Mouse (Mus musculus) embryo, embryonic 10.5 days (tissue): ENCODE data around the gene 4930579G24Rik.

Experiments used
- DNase-seq: peaks from one replicate; pipeline ENCODE4 v3.0.0-alpha.2; 2015; ENCODE audit warnings: low spot score

The 4930579G24Rik gene

DNA sequence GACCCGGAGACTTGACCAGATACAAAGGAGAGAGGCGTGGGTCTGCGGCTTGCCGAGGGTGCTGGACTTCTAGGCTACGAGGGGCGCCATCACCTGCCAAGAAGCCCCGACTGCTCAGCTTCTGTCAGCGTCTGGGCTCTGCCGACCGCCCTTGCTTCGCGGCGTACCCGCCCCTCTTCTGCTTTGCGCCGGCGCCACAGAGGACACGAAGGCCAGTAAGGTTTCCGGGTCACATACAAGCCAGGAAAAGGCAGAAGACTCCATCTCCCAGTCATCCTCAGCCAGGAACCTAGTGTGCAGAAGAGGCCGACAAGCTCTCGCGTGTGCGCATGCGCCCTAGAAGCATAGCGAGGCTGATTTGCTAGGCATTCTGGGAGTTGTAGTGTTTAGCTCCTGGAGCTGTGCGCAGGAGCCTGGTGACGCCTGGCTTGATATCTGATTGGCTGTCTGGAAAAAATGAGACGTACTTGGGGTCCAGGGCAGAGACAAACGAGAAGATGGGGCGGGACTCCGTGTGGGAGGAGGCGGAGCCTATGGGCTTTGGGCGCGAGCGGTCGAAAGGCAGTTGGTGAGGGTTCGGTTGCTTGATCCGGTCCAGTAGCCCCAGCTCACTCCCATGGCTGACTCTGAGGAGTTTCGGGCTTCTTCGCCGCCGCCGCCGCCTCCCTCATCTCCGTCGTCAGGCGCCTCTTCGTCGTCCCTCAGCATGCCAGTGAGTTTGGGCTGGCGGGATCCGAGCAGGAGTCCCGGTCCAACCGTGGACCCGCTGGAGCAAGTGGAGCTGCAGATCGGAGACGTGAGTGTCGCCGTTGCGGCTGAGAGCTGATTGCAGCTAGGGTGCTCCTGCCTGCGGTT is at the start of gene 4930579G24Rik:
Gene 4930579G24Rik (plus strand): TSS at position 519 of the 855 bp plus-strand sequence.
- DNase-seq, result peak; percentile 99

DNA sequence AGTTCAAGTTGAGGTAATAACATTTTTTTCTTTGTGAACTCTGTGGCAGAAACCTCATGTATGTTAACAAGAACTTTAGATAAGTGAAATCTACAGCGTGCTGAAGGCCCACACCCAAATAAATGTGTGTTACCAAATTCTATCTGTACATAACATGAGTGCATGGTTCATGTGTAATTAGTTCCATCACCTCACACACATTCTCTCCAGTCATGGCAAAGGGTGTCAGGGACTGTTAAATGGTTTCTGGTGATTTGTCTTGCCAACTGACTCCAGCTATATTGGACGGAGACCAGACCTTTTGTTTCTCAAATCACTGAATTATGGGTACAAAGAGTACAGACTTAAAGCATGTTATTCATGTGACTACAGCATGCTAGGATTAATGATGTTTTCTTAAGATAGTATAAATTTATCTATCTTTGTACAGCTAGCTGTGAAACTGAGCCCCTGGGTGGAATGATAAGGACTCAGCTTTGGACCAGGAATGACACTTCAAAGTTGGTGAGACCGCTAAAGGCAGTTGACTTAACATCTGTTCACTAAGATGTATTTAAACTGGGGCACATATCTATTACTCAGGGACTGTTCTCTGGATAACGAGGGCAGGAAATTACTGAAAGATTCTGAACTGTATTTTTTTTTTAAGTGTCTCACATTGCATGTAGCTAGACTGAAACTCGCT is 48.8 kb upstream of the 4930579G24Rik start:
- DNase-seq, result no peak

- peak; percentile 96 for DNase-seq
Observed at GRCm38 (mm10) chr3:79586804-79587203, 42.1 kb upstream of the 4930579G24Rik start.

DNA sequence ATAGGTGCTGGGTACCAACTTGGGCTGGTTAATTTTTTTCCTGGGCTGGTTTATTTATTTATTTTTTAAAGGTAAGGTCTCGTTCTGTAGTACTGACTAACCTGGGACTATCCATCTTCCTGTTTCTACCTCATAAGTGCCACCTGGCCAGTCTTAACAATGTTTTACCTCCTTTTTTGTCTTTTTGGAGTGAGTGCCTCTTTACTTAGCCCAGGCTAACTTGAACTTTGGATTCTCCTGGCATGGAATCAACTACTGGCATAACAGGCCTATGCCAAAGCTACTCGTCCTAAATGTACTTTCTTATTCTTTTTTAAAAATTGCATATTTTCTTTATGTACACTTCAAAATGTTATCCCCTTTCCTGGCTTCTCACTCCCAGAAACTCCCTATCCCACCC is 39.2 kb upstream of the 4930579G24Rik start:
- no peak for DNase-seq

DNA sequence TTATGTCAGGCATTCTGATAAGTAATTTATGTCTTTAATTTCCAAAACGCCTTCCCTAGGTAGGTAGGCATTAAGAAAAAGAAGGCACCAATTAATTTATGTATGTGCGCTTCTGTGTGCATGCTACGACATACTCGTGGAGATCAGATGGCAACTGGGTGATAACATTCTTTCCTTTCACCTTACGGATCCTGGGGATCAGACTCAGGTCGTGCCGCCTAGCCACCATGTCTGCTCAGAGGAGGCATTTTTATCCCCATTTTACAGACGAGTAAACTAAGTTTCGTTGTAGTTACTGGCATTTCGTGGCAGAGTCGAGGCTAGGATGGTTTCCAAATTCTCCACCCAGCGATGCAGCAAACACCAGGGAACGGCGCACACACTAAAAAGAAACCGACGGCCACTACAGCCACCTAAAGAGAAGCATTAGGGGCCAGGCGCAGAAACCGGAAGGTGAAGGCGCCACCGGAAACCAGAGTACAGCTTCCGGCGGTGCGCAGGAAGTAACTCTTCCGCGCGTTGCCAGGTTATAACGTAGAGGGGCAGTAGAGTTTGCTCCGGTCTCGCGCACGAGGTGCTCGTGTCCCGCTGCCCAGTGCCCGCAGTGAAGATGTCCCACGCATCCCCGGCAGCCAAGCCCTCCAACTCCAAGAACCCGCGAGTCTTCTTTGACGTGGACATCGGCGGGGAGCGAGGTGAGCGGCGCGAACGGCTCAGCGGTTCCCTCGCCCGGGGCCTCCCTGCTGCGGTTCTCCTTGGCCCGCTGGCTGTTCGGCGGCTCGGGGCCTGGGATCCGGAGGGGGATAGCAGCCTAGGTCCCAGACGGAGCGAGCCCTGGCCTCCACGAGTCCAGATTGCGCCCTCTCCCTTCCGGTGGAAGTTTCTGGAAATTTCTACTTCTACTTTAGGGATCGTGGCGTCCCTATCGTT is 37.8 kb upstream of the 4930579G24Rik start, which contains the start of gene Ppid:
Gene Ppid (plus strand): TSS at position 480 of the 930 bp plus-strand sequence.
- DNase-seq, result peak; percentile 90

- peak; percentile 38 for DNase-seq
Observed at GRCm38 (mm10) chr3:79591793-79592471, 36.9 kb upstream of the 4930579G24Rik start.

- DNase-seq, result no peak
Observed at GRCm38 (mm10) chr3:79595468-79595867, 33.4 kb upstream of the 4930579G24Rik start.

DNA sequence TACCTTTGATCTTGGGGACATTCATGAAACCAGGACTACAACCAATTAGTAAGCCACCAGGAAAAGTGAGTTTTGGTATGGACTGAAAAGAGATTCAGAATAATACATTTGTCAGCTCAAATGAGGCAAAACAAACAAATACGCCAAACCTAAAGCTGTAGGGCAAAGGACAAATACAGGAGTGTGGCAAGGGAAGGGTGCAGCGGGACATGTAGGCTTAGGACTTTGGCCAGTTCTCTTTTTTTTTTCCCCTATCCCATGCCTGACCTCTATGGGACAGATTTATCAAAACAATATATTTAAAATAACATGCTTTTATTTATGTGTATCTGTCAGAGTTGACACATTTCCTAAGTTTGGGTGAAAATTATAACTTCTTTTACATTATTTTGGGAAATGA is 19.0 kb upstream of the 4930579G24Rik start:
- no peak for DNase-seq

DNA sequence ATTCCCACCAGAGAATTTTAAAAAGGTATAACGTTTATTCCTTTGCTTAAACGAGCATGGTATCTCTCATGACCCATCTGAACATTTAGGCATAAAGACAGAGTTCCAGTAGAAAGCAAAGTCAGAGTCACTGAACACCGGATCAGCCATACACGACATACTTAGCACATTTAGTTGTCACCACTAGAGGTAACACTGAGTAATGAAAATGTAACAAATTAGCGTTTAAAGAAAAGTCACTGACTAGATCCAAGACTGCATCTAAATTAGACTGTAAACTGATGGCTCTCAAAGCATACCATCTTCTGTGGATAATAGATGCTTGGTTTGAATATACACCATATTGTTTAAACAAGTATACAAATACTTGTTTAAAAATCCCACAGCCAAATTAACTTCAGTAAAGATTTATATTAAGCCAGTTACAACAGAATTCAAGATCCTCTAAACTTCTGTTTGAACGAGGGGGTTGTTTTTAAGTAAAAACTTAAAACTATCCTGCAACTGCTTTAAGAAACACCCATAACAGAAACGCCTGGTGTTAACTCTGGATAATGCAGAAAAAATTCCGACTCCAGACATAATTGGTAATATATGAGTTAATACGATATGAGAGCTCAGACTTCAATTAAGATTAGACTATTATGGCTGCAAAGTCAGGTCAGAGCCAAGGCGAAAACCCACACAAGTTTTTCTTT is 1.2 kb upstream of the 4930579G24Rik start:
- DNase-seq, result peak; percentile 10

DNA sequence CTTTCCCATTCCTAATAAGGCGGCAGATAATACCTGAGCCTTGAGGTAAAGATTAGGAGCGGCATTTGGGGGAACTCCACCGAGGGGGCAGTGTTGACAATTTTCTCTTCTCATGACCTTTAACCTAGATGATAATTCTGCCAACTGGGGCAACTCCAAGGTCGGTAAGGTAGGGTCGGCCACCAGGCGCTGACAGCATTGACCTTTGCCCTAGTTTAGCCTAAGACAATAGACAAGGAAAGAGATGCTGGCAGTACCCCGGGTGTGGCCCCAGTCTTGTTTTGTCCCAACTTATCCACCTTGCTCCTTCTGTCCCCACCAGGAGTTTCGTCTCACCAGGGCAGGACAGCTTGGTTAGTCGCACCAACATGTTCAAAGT is 708 bp upstream of the 4930579G24Rik start:
- no peak for DNase-seq

GRCm38 (mm10) chr3:79629416-79629730 is 494 bp downstream of the 4930579G24Rik start, which contains the start of gene Etfdh:
TSS of gene Etfdh (minus strand) at chr3:79629500.
- DNase-seq, result peak; percentile 75

- no peak for DNase-seq
Observed at GRCm38 (mm10) chr3:79652129-79652528, 23.2 kb downstream of the 4930579G24Rik start.

GRCm38 (mm10) chr3:79656682-79657081 is 27.8 kb downstream of the 4930579G24Rik start:
- no peak for DNase-seq

- DNase-seq, result peak; percentile 84
Observed at GRCm38 (mm10) chr3:79664787-79665408, 36.0 kb downstream of the 4930579G24Rik start.

DNA sequence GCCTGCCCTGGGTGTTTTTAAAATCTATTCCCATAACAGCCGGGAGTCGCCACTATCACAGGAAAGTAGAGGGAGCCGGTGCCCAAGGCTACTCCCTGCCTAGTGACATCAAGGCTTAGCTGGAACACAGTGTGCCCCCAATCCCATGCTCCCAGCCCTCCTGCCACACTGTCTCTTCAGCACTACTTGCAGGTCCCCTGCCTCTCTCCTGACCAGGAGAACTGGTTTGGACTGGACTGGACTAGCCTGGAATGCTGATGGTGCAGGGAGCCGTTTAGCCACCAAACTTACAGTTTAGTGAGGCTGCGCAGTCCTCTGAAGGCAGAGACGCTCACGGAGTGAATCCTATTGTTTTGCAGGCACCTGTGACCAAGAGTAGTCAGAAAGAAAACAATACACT is 41.7 kb downstream of the 4930579G24Rik start:
- no peak for DNase-seq

DNA sequence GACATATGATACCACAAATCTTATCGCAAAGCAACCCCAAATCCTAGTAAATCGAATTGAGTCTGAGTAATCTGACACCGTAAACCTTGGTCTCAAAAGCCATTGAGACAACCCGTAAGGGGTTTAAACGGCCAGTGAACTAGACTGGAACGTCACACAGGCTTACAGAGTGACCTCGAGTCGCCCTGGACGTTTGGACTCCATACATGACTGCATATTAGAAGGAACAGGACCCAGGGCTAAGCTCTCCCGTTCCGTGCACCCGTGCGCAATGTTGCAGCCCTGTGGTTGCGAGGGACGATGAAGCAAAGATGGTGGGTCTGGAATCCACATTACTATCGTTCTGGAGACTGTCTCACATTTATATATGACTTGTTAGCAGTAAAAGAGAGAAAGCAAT is 43.3 kb downstream of the 4930579G24Rik start:
- DNase-seq, result no peak

GRCm38 (mm10) chr3:79673082-79673481 is 44.2 kb downstream of the 4930579G24Rik start:
- DNase-seq, result peak; percentile 87

GRCm38 (mm10) chr3:79674641-79675040 is 45.8 kb downstream of the 4930579G24Rik start:
- DNase-seq, result no peak

DNA sequence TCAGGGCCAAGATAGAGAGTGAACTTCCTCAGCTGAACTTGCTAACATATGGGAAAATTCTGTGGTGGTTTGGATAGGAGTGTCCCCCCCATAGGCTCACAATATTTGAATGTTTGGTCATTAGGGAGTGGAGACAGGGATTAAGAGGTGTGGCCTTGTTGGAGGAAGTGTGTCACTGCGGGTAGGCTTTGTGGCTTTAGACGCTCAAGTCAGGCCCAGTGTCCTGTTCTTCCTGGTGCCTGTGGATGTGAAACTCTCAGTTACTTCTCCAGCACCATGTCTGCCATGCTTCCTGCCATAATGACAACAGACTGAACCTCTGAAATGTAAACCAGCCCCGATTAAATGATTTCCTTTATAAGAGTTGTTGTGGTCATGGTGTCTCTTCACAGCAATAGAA is 47.5 kb downstream of the 4930579G24Rik start:
- DNase-seq, result no peak
